Mouse (Mus musculus) stomach, embryonic 16.5 days (tissue): ENCODE measurements around the gene Mrtfb. TPM values are rescaled to one million over a fixed set of nuclear protein-coding genes. Genes with fewer than 3 reads are reported as not detected.

Experiments
- ATAC-seq: fragments of 200-750 bp; cut with Nextera tagmentation; 2 replicates; pipeline ENCODE4 v1.8.0; 2017; ENCODE audit warnings: moderate number of reproducible peaks, moderate TSS enrichment; ENCODE audit not compliant: insufficient read depth, low FRiP score
- H3K27ac ChIP-seq: fragments of 300-500 bp; sonication (generic); 2 replicates; pipeline ENCODE4 v1.5.1; 2014; ENCODE audit warnings: low read length
- H3K27me3 ChIP-seq: fragments of 300-500 bp; sonication (generic); 2 replicates; pipeline ENCODE4 v1.6.1; 2014; ENCODE audit warnings: low read length, control low read depth, mixed read lengths; ENCODE audit not compliant: control insufficient read depth, insufficient read depth
- H3K36me3 ChIP-seq: fragments of 300-500 bp; sonication (generic); 2 replicates; pipeline ENCODE4 v1.6.1; 2014; ENCODE audit warnings: low read length; ENCODE audit not compliant: control insufficient read depth, insufficient read depth
- H3K4me1 ChIP-seq: fragments of 300-500 bp; sonication (generic); 2 replicates; pipeline ENCODE4 v1.6.1; 2014; ENCODE audit warnings: low read length, control low read depth, mixed read lengths; ENCODE audit not compliant: control insufficient read depth, insufficient read depth
- H3K4me2 ChIP-seq: fragments of 300-500 bp; sonication (generic); 2 replicates; pipeline ENCODE4 v1.6.1; 2014; ENCODE audit warnings: low read depth, low read length, mixed read lengths
- H3K4me3 ChIP-seq: fragments of 300-500 bp; sonication (generic); replicated peaks from 2 replicates; pipeline ENCODE4 v1.5.1; 2014; ENCODE audit warnings: mild to moderate bottlenecking, low read length
- H3K9ac ChIP-seq: fragments of 300-500 bp; sonication (generic); 2 replicates; pipeline ENCODE4 v1.6.1; 2014; ENCODE audit warnings: low read length
- H3K9me3 ChIP-seq: fragments of 300-500 bp; sonication (generic); replicated peaks from 2 replicates; pipeline ENCODE4 v1.6.1; 2016; ENCODE audit warnings: low read length, control low read depth; ENCODE audit not compliant: control insufficient read depth
- WGBS: fragments of 180-500 bp; shearing (Covaris S2); extraction: QIAGEN DNeasy Blood & Tissue Kit; methylation state at CpG from one replicate; pipeline ENCODE4 v1.1.7; 2014; 5-methylcytosine and 5-hydroxymethylcytosine counted together
- polyA plus RNA-seq: library from polyadenylated mRNA; unstranded; fragments of >200 nt; fragmentation: Nextera tagmentation; extraction: Ambion mirVana; gene quantifications from 2 replicates; pipeline ENCODE4 v1.2.1, GENCODE M21; 2015

Gene Mrtfb
- polyA plus RNA-seq: 17.1 and 19.3 TPM in 2 replicates

DNA sequence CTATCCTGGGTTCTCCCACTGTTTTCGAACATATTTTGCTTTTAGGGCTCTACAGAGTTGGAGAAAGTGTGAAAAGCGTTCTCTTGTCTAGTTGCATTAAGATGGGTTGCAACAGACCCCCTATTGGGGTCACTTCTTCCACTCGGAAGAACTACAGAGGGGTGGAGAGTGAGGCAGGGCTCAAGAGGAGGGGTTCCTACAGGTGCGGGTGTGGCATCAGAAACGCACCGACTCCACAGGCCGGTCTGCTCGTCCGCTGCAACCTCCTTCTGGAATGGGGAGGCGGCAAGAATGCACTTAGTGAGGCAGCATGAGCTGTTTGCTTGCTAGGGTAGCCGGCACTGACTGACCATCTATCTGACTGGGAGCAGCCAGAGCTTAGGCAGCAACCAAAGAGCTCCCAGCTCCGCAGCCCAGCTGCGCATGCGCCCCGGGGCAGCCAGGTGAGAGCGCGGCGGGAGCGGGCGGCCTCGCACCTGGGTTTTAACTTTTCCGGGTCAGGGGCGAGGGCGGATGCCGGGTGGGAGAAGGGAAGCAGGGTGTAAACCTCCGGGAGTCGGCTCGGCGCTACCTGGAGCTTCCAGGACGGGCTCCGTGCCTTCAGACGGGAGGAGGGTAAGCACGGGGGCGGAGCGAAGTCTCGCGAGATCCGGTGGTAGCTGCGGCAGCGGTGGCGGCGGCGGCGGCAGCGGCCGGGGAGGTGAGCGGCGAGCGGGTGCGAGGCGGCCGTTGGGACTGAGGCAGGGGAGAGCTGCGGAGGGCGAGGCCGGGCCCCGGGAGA is at the start of gene Mrtfb:
Gene Mrtfb (plus strand): TSS at position 627 of the 781 bp plus-strand sequence.
- Histone ChIP-seq H3K9ac (peak within 1 kb of the TSS; percentile 90), H3K4me2 (peak within 1 kb of the TSS; percentile 83), H3K27me3 (no peaks in the 10 kb centered on the region), H3K4me1 (peaks cover 19% of the 10 kb centered on the region), H3K4me3 (peak within 1 kb of the TSS; percentile 71), H3K27ac (peak within 1 kb of the TSS; percentile 90), H3K36me3 (no peaks in the 10 kb centered on the region), H3K9me3 (no peaks in the 10 kb centered on the region)
- 1% methylated on average over 53 of the region's 56 CpGs for WGBS
- peak; percentile 91 for ATAC-seq

DNA sequence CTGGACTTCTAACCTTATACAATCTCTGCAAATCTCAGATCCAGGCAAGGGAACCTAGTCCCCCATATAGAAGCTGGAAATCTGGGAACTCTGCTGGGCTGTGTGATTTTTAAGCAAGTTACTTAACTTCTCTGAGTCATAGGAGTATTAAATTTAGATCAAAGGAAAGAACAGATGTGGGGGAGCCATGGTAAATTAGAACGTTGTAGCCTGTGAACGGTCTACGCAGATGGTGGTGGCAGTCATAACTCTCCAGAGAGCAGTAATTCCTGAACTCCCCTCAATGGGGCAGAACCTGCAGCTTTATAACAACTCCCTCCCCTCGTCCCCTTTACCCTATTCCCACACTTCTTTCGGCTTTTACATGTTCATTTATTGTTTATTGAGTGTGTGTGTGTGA is 48.6 kb upstream of the Mrtfb start:
- no peaks in the 10 kb centered on the region for H3K27me3 ChIP-seq
- WGBS: 69% methylated on average over 5 of the region's 5 CpGs
- ATAC-seq: no peak

DNA sequence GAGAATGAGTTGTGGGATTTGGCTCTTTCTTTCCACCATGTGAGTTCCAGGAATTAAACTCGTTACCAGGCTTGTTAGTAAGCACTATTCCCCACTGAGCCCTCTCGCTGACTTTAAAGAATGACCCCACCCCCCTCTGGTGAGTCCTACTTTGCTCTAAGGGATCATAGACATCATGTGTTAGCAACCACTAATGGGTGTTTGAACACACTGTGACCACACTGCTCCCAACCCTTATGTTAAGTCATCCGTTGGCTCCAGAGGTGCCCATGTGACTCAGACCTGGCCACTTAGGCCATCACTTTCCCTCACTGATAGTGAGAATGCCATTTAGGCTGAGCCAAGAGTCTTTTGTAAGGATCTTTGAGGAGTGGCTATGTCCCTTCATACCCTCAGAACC is 48.2 kb upstream of the Mrtfb start:
- H3K4me1 ChIP-seq: peaks cover 8% of the 10 kb centered on the region; the same call in 1 of the 2 replicates
- H3K27ac ChIP-seq: no peak overlapping the region
- no peak overlapping the region for H3K4me2 ChIP-seq
- H3K4me3 ChIP-seq: no peak overlapping the region
- H3K9me3 ChIP-seq: no peaks in the 10 kb centered on the region
- H3K36me3 ChIP-seq: no peaks in the 10 kb centered on the region
- no peak overlapping the region for H3K9ac ChIP-seq
- no peak for ATAC-seq
- WGBS: 55% methylated on average over 3 of the region's 3 CpGs
- H3K27me3 ChIP-seq: no peaks in the 10 kb centered on the region

More for the DNA sequence above, 48.6 kb upstream of the Mrtfb start:
- Histone ChIP-seq H3K4me1 (peaks cover 8% of the 10 kb centered on the region; the same call in 1 of the 2 replicates), H3K36me3 (no peaks in the 10 kb centered on the region), H3K9ac (no peak overlapping the region), H3K27ac (no peak overlapping the region), H3K4me2 (no peak overlapping the region), H3K9me3 (no peaks in the 10 kb centered on the region), H3K4me3 (no peak overlapping the region)

DNA sequence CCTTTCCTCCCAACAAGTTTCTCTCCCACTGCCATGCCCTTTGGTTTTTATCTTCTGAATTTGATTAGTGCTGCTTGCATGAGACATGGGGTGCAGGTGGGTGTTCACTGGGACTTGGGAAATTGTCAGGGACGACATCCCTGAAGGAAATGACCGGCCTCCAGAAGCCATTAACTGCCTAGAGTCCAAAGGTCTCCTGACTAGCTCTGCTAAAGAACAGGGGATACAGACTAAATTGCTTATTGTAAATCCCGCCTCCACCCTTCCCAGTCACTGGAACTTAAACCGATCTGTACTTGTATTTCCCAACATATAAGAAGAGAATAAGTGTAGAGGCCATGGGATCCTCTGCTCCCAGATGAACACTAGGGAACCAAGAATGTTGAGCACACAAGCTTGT is 43.5 kb upstream of the Mrtfb start:
- H3K4me1 ChIP-seq: peaks cover 4% of the 10 kb centered on the region; the same call in 1 of the 2 replicates
- H3K27ac ChIP-seq: no peak overlapping the region
- H3K27me3 ChIP-seq: no peaks in the 10 kb centered on the region
- no peak overlapping the region for H3K4me2 ChIP-seq
- H3K4me3 ChIP-seq: no peak overlapping the region
- ATAC-seq: no peak
- H3K9ac ChIP-seq: no peak overlapping the region
- H3K9me3 ChIP-seq: no peaks in the 10 kb centered on the region
- H3K36me3 ChIP-seq: no peaks in the 10 kb centered on the region
- WGBS: 60% methylated on average over 4 of the region's 4 CpGs

DNA sequence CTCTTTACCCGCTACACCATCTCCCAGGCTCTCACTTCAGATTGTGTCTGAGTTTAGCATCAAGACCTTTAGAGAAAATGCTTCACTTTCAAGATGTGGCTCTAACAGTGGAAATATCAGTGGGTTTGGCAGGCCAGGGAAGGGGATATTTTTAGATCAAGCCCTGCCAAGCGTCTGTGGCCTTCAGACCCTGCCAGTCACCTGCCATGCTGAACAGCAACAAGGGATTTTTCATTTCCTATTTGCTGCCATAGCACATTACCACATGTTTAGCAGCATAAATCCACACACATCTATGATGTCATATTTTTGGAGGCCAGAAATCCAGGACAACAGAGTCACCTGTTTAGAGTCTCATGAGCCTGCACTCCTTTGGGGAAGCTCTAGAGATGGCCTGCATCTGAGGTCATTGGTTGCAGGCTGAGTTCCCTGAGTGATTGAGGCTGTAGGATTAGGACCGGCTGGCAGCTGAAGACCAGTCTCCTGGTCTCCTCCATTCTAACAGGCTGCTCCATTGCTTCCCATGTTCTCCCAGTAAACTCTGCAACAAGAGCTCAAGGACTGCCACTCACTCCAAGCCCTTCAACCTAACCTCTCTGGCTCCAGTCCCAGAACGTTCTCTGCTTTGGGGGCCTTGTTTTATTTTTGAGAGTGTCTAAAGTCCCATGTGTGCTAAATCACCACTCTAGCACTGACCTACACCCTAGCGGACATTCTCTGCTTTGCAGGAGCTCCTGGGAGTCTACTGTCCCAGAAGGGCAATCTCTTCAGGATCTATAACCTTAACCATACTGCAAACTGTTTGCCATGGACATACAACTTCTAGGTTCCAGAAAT is 39.9 kb upstream of the Mrtfb start:
- no peak overlapping the region for H3K27ac ChIP-seq
- H3K9me3 ChIP-seq: no peaks in the 10 kb centered on the region
- peak; percentile 56 for ATAC-seq
- H3K4me3 ChIP-seq: no peak overlapping the region
- H3K9ac ChIP-seq: no peak overlapping the region
- H3K27me3 ChIP-seq: no peaks in the 10 kb centered on the region
- WGBS: 62% methylated on average over 5 of the region's 5 CpGs
- no peaks in the 10 kb centered on the region for H3K36me3 ChIP-seq
- H3K4me2 ChIP-seq: no peak overlapping the region
- peaks cover 8% of the 10 kb centered on the region for H3K4me1 ChIP-seq

DNA sequence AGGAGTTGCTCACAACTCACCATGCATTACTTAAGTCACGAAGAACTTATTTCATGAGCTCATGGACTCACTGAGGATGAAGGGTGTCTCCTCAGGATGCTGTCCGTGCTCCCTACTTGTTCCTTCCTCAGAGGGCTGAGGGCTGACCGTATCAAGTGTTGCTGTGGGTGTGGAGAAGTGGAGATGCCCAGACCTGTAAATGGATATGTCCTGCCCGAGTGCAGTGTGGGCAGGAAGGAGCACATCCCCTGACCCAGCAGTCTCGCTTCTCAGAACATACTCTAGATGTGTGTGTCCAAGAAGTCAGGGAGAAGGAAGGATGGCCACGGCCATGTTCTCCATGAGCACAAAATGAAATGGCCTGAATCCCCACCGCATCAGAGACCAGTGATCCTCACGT is 38.3 kb upstream of the Mrtfb start:
- Histone ChIP-seq H3K4me2 (no peak overlapping the region), H3K9me3 (no peaks in the 10 kb centered on the region), H3K27me3 (no peaks in the 10 kb centered on the region), H3K36me3 (no peaks in the 10 kb centered on the region), H3K9ac (no peak overlapping the region), H3K4me3 (no peak overlapping the region), H3K4me1 (peaks cover 10% of the 10 kb centered on the region), H3K27ac (no peak overlapping the region)
- no peak for ATAC-seq
- WGBS: 80% methylated on average over 8 of the region's 8 CpGs

DNA sequence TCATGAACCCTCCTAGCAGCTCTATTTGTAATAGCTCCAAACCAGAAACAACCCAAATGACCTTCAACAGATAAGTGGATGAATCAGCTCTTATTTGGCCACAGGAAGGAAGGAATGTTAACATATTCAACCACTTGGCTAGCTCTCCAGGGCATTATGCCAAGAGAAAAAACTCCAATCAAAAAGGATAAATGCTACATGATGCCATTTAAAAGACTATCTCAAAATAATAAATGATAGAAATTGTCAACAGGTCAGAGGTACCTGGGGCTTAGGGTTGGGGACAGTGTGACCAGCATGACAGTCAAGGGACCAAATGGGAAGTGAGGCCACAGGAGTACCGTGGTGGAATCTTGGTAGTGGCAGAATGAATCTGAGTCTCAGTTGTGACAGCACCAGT is 34.8 kb upstream of the Mrtfb start:
- Histone ChIP-seq H3K36me3 (no peaks in the 10 kb centered on the region), H3K4me2 (no peak overlapping the region), H3K4me3 (no peak overlapping the region), H3K9ac (no peak overlapping the region), H3K9me3 (no peaks in the 10 kb centered on the region), H3K27me3 (no peaks in the 10 kb centered on the region), H3K4me1 (peaks cover 7% of the 10 kb centered on the region), H3K27ac (no peak overlapping the region)
- WGBS: 78% methylated on average over 1 of the region's 1 CpGs
- ATAC-seq: no peak

DNA sequence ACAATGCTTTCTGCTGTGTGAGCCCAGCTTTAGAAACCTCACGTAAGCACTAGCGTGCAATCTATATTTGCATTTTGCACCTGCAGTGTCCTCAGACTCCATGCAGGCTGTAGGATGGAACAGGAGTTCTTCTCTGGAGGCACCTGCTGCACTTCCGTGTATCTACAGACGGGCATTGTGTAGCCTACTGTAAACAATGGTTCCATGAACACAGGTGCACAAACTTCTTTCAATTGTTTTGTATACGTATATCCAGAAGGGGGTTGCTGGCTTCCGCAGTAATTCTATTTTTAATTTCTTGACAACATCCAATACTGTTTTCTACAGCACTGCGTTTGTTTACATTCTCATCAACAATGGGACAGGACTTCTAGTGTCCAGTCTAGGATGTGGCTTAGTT is 24.2 kb upstream of the Mrtfb start:
- no peaks in the 10 kb centered on the region for H3K27me3 ChIP-seq
- H3K36me3 ChIP-seq: no peaks in the 10 kb centered on the region
- no peak overlapping the region for H3K4me3 ChIP-seq
- H3K27ac ChIP-seq: no peak overlapping the region
- no peak; the same call in 1 of the 2 replicates for ATAC-seq
- H3K4me2 ChIP-seq: no peak overlapping the region
- WGBS: 60% methylated on average over 7 of the region's 7 CpGs
- H3K9me3 ChIP-seq: no peaks in the 10 kb centered on the region
- H3K9ac ChIP-seq: no peak overlapping the region
- peaks cover 9% of the 10 kb centered on the region for H3K4me1 ChIP-seq
